Mouse (Mus musculus): ENCODE data around the gene Chmp2b.

The Chmp2b gene

GRCm38 (mm10) chr16:65526004-65526403 is 36.5 kb downstream of the Chmp2b start:
- DNase-seq = no peak

GRCm38 (mm10) chr16:65520211-65520610 is 42.3 kb downstream of the Chmp2b start, which contains the start of gene Pou1f1:
Gene Pou1f1 (plus strand): TSS chr16:65520511.
- DNase-seq = no peak

GRCm38 (mm10) chr16:65514223-65514622 is 48.3 kb downstream of the Chmp2b start:
- no peak for DNase-seq

- DNase-seq = peak; percentile 61 to 62
Observed at GRCm38 (mm10) chr16:65497049-65497448, 65.5 kb downstream of the Chmp2b start.

GRCm38 (mm10) chr16:65496030-65496429 is 66.5 kb downstream of the Chmp2b start:
- no peak for DNase-seq
